Mouse (Mus musculus): ENCODE measurements around the gene Paip2b. TPM values are rescaled to one million over a fixed set of nuclear protein-coding genes. Genes with fewer than 3 reads are reported as not detected.

Paip2b gene
- polyA plus RNA-seq, 1 experiment, result 4.1 TPM

DNA sequence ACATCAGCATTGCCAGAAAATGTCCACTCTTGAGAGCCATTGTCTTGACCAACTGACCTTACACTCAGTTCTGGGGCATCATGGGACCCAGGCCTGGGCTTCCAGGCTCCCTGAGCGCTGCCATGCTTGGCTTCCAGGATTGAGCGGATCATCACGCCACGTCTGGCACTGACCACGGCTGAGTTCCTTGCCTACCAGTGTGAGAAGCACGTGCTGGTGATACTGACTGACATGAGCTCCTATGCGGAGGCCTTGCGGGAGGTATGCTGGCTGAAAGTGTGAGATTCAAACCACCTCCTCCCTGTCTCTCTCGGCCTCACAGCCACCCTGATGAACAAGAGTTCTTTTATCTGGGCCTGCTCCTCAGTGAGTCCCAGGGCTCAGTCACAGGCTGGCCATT, 75.5 kb downstream of the Paip2b start:
- peaks cover 85% of the 10 kb centered on the region for H3K27me3 ChIP-seq (replicated peaks)
- H3K4me3 ChIP-seq (replicated peaks), result no peak overlapping the region
- peaks cover 7% of the 10 kb centered on the region for H3K4me1 ChIP-seq
- TF ChIP-seq FLI1 (IDR thresholded peaks at IDR 0.05; ENCODE audit: low read length) (no peak), GATA1 (IDR thresholded peaks at IDR 0.05; ENCODE audit: borderline replicate concordance, low read length) (no peak)
- H3K9me3 ChIP-seq, result no peaks in the 10 kb centered on the region
- no peaks in the 10 kb centered on the region for H3K36me3 ChIP-seq (replicated peaks; ENCODE audit: low read length)

Other genes with a start within 250 kb of the Paip2b start
- gene Clec4f, start 175.6 kb downstream of the Paip2b start, polyA plus RNA-seq (2012; ENCODE audit: insufficient read depth, low replicate concordance), result not detected in 2 replicates
- gene Cd207, start 153.9 kb downstream of the Paip2b start, polyA plus RNA-seq (2012; ENCODE audit: insufficient read depth, low replicate concordance), result not detected in 2 replicates
- gene Vax2, start 120.5 kb downstream of the Paip2b start, polyA plus RNA-seq (2012; ENCODE audit: insufficient read depth, low replicate concordance), result 0.19 TPM in 1 of 2 replicates, not detected in the other
- gene Atp6v1b1, start 88.8 kb downstream of the Paip2b start, polyA plus RNA-seq (2012; ENCODE audit: insufficient read depth, low replicate concordance), result not detected in 2 replicates
- gene Ankrd53, start 69.1 kb downstream of the Paip2b start, polyA plus RNA-seq (2012; ENCODE audit: insufficient read depth, low replicate concordance), result not detected in 2 replicates
- 14.8 and 27.4 TPM in 2 replicates for gene Tex261, start 55.9 kb downstream of the Paip2b start, polyA plus RNA-seq (2012; ENCODE audit: insufficient read depth, low replicate concordance)
- gene Nagk, start 36.8 kb downstream of the Paip2b start, polyA plus RNA-seq (2012; ENCODE audit: insufficient read depth, low replicate concordance), result 8.1 TPM in 1 of 2 replicates, not detected in the other
- 2.5 TPM in 1 of 2 replicates, not detected in the other for gene Zfp638, start 35.4 kb upstream of the Paip2b start, polyA plus RNA-seq (2012; ENCODE audit: insufficient read depth, low replicate concordance)
- not detected in 2 replicates for gene Dysf, start 176.8 kb upstream of the Paip2b start, polyA plus RNA-seq (2012; ENCODE audit: insufficient read depth, low replicate concordance)